Mouse (Mus musculus): Measurements from ENCODE around the gene Nae1.

The Nae1 gene

DNA sequence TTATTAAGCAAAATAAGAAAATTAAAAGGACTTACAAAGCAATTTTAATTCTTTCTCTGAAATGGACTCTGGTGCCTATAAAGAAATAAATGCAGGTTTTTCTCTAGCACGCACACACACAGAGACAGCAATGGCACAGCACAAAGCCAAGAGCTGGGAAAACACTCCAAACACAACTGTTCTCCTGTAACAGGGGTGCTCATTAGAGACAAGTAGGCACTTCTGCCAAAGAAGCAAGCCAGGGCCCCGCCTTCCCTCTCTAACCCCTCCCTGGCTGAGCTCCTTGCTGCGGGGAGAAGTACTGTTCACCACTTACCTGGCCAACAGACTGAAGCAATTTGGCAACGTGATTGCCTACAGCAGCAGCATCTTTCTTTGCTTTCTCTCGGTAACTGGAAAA is 16.6 kb downstream of the Nae1 start:
- no peak for DNase-seq

- DNase-seq = no peak
Measured at GRCm38 (mm10) chr8:104510134-104510533, 24.3 kb downstream of the Nae1 start.

GRCm38 (mm10) chr8:104509061-104510006 is 25.1 kb downstream of the Nae1 start, which contains the start of gene Terb1:
Terb1 (minus strand) TSS chr8:104509910.
- DNase-seq = peak; percentile 42

DNA sequence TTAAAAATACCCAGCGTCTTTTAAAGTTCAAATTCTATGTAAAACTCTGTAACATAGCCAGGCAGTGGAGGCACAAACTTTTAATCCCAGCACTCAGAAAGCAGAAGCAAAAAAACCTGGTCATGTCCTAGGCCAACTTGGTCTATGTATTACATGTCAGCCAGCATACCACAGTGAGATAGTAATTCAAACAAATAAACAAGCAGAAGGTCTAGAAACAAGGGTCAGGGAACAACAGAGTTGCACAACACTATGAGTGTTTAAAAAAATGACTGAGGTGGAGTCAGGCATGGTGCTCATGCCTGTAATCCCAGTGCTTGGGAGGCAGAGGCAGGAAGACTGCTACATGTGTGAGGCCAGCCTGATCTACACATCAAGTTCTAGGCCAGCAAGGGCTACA is 55.3 kb downstream of the Nae1 start:
- DNase-seq = no peak

DNA sequence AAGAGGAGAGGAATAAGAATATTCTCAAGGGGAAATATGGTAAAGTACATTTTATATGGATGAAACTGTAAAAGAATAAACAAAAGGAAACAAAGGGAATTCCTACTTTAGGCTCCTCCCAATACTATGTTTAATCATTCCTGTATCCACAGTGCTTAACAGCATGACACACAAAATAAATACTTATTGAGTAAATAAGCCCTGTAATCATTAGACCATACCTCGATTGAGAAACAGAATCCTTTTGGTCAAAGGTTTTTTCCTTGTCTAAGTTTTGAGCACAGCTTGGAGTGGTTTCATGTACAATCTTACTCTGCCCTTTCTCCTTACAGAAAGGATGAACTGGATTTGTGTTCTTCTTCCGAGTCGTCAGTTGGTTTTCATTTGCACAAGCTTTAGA is 62.0 kb downstream of the Nae1 start:
- DNase-seq = no peak

DNA sequence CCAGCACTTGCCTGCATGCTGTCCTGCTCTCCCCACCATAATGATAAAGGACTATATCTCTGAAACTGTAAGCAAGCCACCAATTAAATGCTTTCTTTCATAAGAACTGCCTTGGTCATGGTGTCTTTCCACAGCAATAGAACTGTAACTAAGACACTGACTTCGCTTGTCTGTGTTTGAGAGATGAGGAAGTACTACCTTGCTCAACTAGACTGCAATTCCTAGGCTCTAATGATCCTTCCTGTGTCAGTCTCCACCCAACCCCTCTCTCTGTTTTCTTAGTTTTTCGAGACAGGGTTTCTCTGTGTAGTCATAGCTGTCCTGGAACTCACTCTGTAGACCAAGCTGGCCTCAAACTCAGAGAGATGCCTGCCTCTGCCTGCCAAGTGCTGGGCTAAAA is 67.0 kb downstream of the Nae1 start:
- no peak for DNase-seq
